8 mouse cellular contexts compared by ENCODE assay signal in the genomic region with DNA sequence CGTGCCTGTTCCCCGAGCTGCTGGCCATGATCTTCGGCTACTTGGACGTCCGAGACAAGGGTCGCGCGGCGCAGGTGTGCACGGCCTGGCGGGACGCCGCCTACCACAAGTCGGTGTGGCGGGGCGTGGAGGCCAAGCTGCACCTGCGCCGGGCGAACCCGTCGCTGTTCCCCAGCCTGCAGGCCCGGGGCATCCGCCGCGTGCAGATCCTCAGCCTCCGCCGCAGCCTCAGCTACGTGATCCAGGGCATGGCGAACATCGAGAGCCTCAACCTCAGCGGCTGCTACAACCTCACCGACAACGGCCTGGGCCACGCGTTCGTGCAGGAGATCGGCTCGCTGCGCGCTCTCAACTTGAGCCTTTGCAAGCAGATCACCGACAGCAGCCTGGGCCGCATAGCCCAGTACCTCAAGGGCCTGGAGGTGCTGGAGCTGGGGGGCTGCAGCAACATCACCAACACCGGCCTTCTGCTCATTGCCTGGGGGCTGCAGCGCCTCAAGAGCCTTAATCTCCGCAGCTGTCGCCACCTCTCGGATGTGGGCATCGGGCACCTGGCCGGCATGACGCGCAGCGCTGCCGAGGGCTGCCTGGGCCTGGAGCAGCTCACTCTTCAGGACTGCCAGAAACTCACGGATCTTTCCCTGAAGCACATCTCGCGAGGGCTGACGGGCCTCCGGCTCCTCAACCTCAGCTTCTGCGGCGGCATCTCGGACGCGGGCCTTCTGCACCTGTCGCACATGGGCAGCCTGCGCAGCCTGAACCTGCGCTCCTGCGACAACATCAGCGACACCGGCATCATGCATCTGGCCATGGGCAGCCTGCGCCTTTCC. TPM values are rescaled to one million over a fixed set of nuclear protein-coding genes. Genes with fewer than 3 reads are reported as not detected.
A peak's percentile ranks its signal among the peaks of the same experiment; 100 is the strongest.
DNase-seq lines count a peak whose midpoint lies in the region; ATAC-seq and TF ChIP-seq lines count a peak whose summit lies in the region.

No protein-coding gene starts in this region.

- intact Hi-C loops in gastrocnemius, adult 2 months (cut with DNase I) = no loop called here
- intact Hi-C loops in left cerebral cortex, postnatal 4 days (cut with DNase I) = loop anchor here (10.0 kb wide), 3 partner anchors 285 to 825 kb away; no protein-coding TSS in a partner anchor

- H3K4me3 ChIP-seq in gastrocnemius, adult 2 months = peak overlapping the region; percentile 83
- peak overlapping the region; percentile 95 for H3K4me3 ChIP-seq in midbrain, embryonic 11.5 days (ENCODE audit: low read depth, low read length)

- TF ChIP-seq CTCF in gastrocnemius, adult 2 months (IDR thresholded peaks at IDR 0.05) = no peak

- ATAC-seq in inflammation-experienced regulatory T-cells, adult 6 months = peak; percentile 46
- peak; percentile 22 for ATAC-seq in midbrain, embryonic 11.5 days (ENCODE audit: low FRiP score)

- DNase-seq in heart, adult 11 months = peak; percentile 95
- DNase-seq in heart, adult 8-10 months (ENCODE audit: low spot score) = no peak
- DNase-seq in cerebellum, postnatal 25 days = peak; percentile 76 to 80
- peak; percentile 69 for DNase-seq in gastrocnemius, adult 2 months
- peak; percentile 59 for DNase-seq in left cerebral cortex, postnatal 4 days
- DNase-seq in midbrain, embryonic 11.5 days (ENCODE audit: low spot score, missing footprints) = peak; percentile 97
- DNase-seq in spleen, adult 12 weeks (ENCODE audit: low spot score) = peak; percentile 50

- no peaks in the 10 kb centered on the region for H3K27me3 ChIP-seq in midbrain, embryonic 11.5 days (ENCODE audit: control insufficient read depth, insufficient read depth, low read length)

- peak overlapping the region; percentile 99 for H3K4me2 ChIP-seq in midbrain, embryonic 11.5 days

- peak overlapping the region; percentile 89 for H3K27ac ChIP-seq in gastrocnemius, adult 2 months
- peak overlapping the region; percentile 98 for H3K27ac ChIP-seq in midbrain, embryonic 11.5 days (ENCODE audit: low read depth, low read length)

- H3K36me3 ChIP-seq in midbrain, embryonic 11.5 days (ENCODE audit: control insufficient read depth, insufficient read depth, low read length) = no peaks in the 10 kb centered on the region

- H3K9me3 ChIP-seq in midbrain, embryonic 11.5 days (ENCODE audit: control insufficient read depth, low read length) = no peaks in the 10 kb centered on the region

- peak overlapping the region; percentile 98 for H3K9ac ChIP-seq in midbrain, embryonic 11.5 days (ENCODE audit: low read length)

- peaks cover 28% of the 10 kb centered on the region for H3K4me1 ChIP-seq in midbrain, embryonic 11.5 days (ENCODE audit: control insufficient read depth, insufficient read depth, low read length)

- under 1% methylated on average over 70 of the region's 70 CpGs for WGBS in midbrain, embryonic 11.5 days

RNA-seq across cellular contexts. Expression of a gene that starts 0.6 kb away (rescaled TPM):
- 10 to 100 TPM; 14.7 to 18.1 (median 16.2) TPM for total RNA-seq in heart, adult 8-10 months (2022)
- total RNA-seq in gastrocnemius, adult 2 months (2021) = 10 to 100 TPM; 10.3 to 10.4 TPM
- polyA plus RNA-seq in inflammation-experienced regulatory T-cells, adult 6 months (2017; shearing (Covaris generic)) = 10 to 100 TPM; 13.8 to 15.1 (median 14.3) TPM
- 10 to 100 TPM; 28.0 to 28.5 TPM for total RNA-seq in left cerebral cortex, postnatal 4 days (2021)
- 5.7 and 6.6 TPM in 2 replicates for polyA plus RNA-seq in midbrain, embryonic 11.5 days (2014; fragmentation: Nextera tagmentation; extraction: Ambion mirVana)
